Mouse (Mus musculus) lung, adult 2 months (tissue): ENCODE measurements around the gene Tll2.

ENCODE experiments used
- CTCF ChIP-seq: fragments of 200-500 bp; IDR thresholded peaks from 2 replicates; pipeline ENCODE4 v1.5.1; 2011; ENCODE audit warnings: mild to moderate bottlenecking, low read length, control low read depth; ENCODE audit not compliant: insufficient read depth
- POLR2A ChIP-seq: fragments of 200-500 bp; IDR thresholded peaks from 2 replicates; pipeline ENCODE4 v1.6.1; 2011; ENCODE audit warnings: low read depth, mild to moderate bottlenecking, control low read depth, low read length, borderline replicate concordance; ENCODE audit errors: extremely low read depth

DNA sequence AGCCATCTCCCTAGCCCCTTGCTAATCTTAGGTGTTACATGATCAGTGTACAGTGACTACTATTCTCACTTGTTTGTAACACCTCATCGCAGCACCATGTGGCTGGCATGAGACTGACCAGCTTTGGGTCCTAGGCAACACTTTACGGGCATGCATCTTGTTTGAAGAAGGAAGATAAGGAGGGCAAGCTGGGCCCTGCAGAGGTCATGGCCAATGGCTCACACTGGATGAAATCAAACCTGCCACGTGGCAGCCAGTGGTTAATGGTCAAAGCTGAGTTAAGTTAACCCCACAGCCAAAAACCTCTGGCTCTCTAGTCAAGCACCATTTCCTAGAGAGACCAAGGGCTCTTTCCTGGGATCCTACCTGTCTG is 158.5 kb downstream of the Tll2 start:
- TF ChIP-seq POLR2A (no peak), CTCF (no peak)
